Mouse (Mus musculus) midbrain, embryonic 15.5 days (tissue): ENCODE results near the gene Mt1. TPM values are rescaled to one million over a fixed set of nuclear protein-coding genes. Genes with fewer than 3 reads are reported as not detected.
"Not testable (repeated sequence)": the region's sequence is repeated elsewhere in the genome, so short reads cannot be mapped to it uniquely, and the experiment has no call there.

Experiments
- ATAC-seq: fragments of 200-750 bp; cut with Nextera tagmentation; replicated peaks from 2 replicates; pipeline ENCODE4 v1.8.0; 2017; ENCODE audit warnings: moderate TSS enrichment
- H3K27ac ChIP-seq: fragments of 300-500 bp; sonication (generic); 2 replicates; pipeline ENCODE4 v1.5.1; 2015; ENCODE audit warnings: mild to moderate bottlenecking, inconsistent platforms
- H3K27me3 ChIP-seq: fragments of 300-500 bp; sonication (generic); replicated peaks from 2 replicates; pipeline ENCODE4 v1.6.1; 2015; ENCODE audit warnings: inconsistent platforms
- H3K36me3 ChIP-seq: fragments of 300-500 bp; sonication (generic); replicated peaks from 2 replicates; pipeline ENCODE4 v1.6.1; 2015; ENCODE audit warnings: inconsistent platforms
- H3K4me1 ChIP-seq: fragments of 300-500 bp; sonication (generic); 2 replicates; pipeline ENCODE4 v1.6.1; 2015; ENCODE audit warnings: inconsistent platforms
- H3K4me2 ChIP-seq: fragments of 300-500 bp; sonication (generic); 2 replicates; pipeline ENCODE4 v1.6.1; 2015; ENCODE audit warnings: inconsistent platforms, mild to moderate bottlenecking, moderate library complexity
- H3K4me3 ChIP-seq: fragments of 300-500 bp; sonication (generic); 2 replicates; pipeline ENCODE4 v1.5.1; 2015; ENCODE audit warnings: mild to moderate bottlenecking, inconsistent platforms
- H3K9ac ChIP-seq: fragments of 300-500 bp; sonication (generic); 2 replicates; pipeline ENCODE4 v1.6.1; 2015; ENCODE audit warnings: mild to moderate bottlenecking, inconsistent platforms
- H3K9me3 ChIP-seq: fragments of 300-500 bp; sonication (generic); 2 replicates; pipeline ENCODE4 v1.6.1; 2016; ENCODE audit warnings: inconsistent platforms
- WGBS: fragments of 180-500 bp; shearing (Covaris S2); methylation state at CpG from one replicate; pipeline ENCODE4 v1.1.7; 2015; ENCODE audit warnings: mixed read lengths; 5-methylcytosine and 5-hydroxymethylcytosine counted together
- polyA plus RNA-seq: library from polyadenylated mRNA; unstranded; fragments of >200 nt; fragmentation: Nextera tagmentation; extraction: Ambion mirVana; gene quantifications from 2 replicates; pipeline ENCODE4 v1.2.1, GENCODE M21; 2015

Gene Mt1
- polyA plus RNA-seq = 61.7 and 74.3 TPM in 2 replicates

- Histone ChIP-seq H3K36me3 (no peaks in the 10 kb centered on the region), H3K9ac (no peak within 1 kb of the TSS; the same call in 1 of the 2 replicates), H3K4me3 (peak within 1 kb of the TSS; percentile 42), H3K4me2 (peak within 1 kb of the TSS; percentile 87), H3K27ac (no peak within 1 kb of the TSS), H3K4me1 (peaks cover 25% of the 10 kb centered on the region), H3K9me3 (no peaks in the 10 kb centered on the region), H3K27me3 (peaks cover 87% of the 10 kb centered on the region)
- under 1% methylated on average over 50 of the region's 50 CpGs for WGBS
- ATAC-seq = peak; percentile 76
Measured at GRCm38 (mm10) chr8:94178857-94179712, at the start of gene Mt1. TSS of gene Mt1 (plus strand) at chr8:94179082.

GRCm38 (mm10) chr8:94129133-94129789, 49.6 kb upstream of the Mt1 start:
- Histone ChIP-seq H3K9ac (no peak overlapping the region), H3K9me3 (no peaks in the 10 kb centered on the region), H3K4me1 (0 out of 2 replicates have a peak, but pooled peaks cover 5% of the 10 kb centered on the region), H3K4me3 (no peak overlapping the region), H3K4me2 (no peak overlapping the region), H3K27me3 (no peaks in the 10 kb centered on the region), H3K27ac (no peak overlapping the region), H3K36me3 (no peaks in the 10 kb centered on the region)
- ATAC-seq = no peak
- WGBS = 70% methylated on average over 6 of the region's 6 CpGs

GRCm38 (mm10) chr8:94130126-94130525, 48.8 kb upstream of the Mt1 start:
- Histone ChIP-seq H3K36me3 (no peaks in the 10 kb centered on the region), H3K9me3 (no peaks in the 10 kb centered on the region), H3K27me3 (no peaks in the 10 kb centered on the region), H3K4me3 (no peak overlapping the region), H3K4me1 (0 out of 2 replicates have a peak, but pooled peaks cover 5% of the 10 kb centered on the region), H3K27ac (no peak overlapping the region), H3K9ac (no peak overlapping the region), H3K4me2 (no peak overlapping the region)
- no peak for ATAC-seq
- WGBS = 90% methylated on average over 4 of the region's 4 CpGs

- no peak overlapping the region for H3K27ac ChIP-seq
- WGBS = 88% methylated on average over 5 of the region's 5 CpGs
- no peak overlapping the region for H3K9ac ChIP-seq
- no peak overlapping the region for H3K4me3 ChIP-seq
- H3K27me3 ChIP-seq = no peaks in the 10 kb centered on the region
- H3K4me2 ChIP-seq = no peak overlapping the region
- ATAC-seq = no peak
- no peaks in the 10 kb centered on the region for H3K9me3 ChIP-seq
- H3K4me1 ChIP-seq = 0 out of 2 replicates have a peak, but pooled peaks cover 5% of the 10 kb centered on the region
- H3K36me3 ChIP-seq = no peaks in the 10 kb centered on the region
Measured at GRCm38 (mm10) chr8:94132096-94132495, 46.8 kb upstream of the Mt1 start.

- 77% methylated on average over 3 of the region's 3 CpGs for WGBS
Measured at GRCm38 (mm10) chr8:94134601-94135000, 44.3 kb upstream of the Mt1 start.

GRCm38 (mm10) chr8:94135556-94135955, 43.3 kb upstream of the Mt1 start:
- H3K27ac ChIP-seq = no peak overlapping the region
- H3K4me1 ChIP-seq = no peaks in the 10 kb centered on the region
- 95% methylated on average over 6 of the region's 6 CpGs for WGBS
- no peaks in the 10 kb centered on the region for H3K36me3 ChIP-seq
- no peak overlapping the region for H3K4me2 ChIP-seq
- H3K27me3 ChIP-seq = no peaks in the 10 kb centered on the region
- no peak overlapping the region for H3K4me3 ChIP-seq
- no peak overlapping the region for H3K9ac ChIP-seq
- no peak for ATAC-seq
- no peaks in the 10 kb centered on the region for H3K9me3 ChIP-seq

More at GRCm38 (mm10) chr8:94134601-94135000, 44.3 kb upstream of the Mt1 start:
- not testable (repeated sequence) for H3K36me3 ChIP-seq, H3K4me2 ChIP-seq, H3K9ac ChIP-seq, H3K4me3 ChIP-seq, H3K27me3 ChIP-seq, ATAC-seq, H3K9me3 ChIP-seq, H3K4me1 ChIP-seq, H3K27ac ChIP-seq

- Histone ChIP-seq H3K4me3 (no peak overlapping the region), H3K4me1 (no peaks in the 10 kb centered on the region), H3K27ac (no peak overlapping the region), H3K9me3 (no peaks in the 10 kb centered on the region), H3K27me3 (no peaks in the 10 kb centered on the region), H3K36me3 (no peaks in the 10 kb centered on the region), H3K9ac (no peak overlapping the region), H3K4me2 (no peak overlapping the region)
- no peak for ATAC-seq
- WGBS = 78% methylated on average over 7 of the region's 7 CpGs
Measured at GRCm38 (mm10) chr8:94136192-94136591, 42.7 kb upstream of the Mt1 start.

GRCm38 (mm10) chr8:94136933-94137332, 41.9 kb upstream of the Mt1 start, which contains the start of gene Mt4:
TSS of gene Mt4 (plus strand) at chr8:94137197.
- H3K9me3 ChIP-seq = no peaks in the 10 kb centered on the region
- no peaks in the 10 kb centered on the region for H3K27me3 ChIP-seq
- H3K4me1 ChIP-seq = no peaks in the 10 kb centered on the region
- no peak within 1 kb of the TSS for H3K9ac ChIP-seq
- H3K36me3 ChIP-seq = no peaks in the 10 kb centered on the region
- 71% methylated on average over 6 of the region's 6 CpGs for WGBS
- no peak for ATAC-seq
- H3K4me3 ChIP-seq = no peak within 1 kb of the TSS
- no peak within 1 kb of the TSS for H3K27ac ChIP-seq
- H3K4me2 ChIP-seq = no peak within 1 kb of the TSS

- ATAC-seq = no peak
- H3K27me3 ChIP-seq = no peaks in the 10 kb centered on the region
- 86% methylated on average over 4 of the region's 4 CpGs for WGBS
- H3K4me1 ChIP-seq = no peaks in the 10 kb centered on the region
- no peak overlapping the region for H3K4me3 ChIP-seq
- no peak overlapping the region for H3K9ac ChIP-seq
- no peaks in the 10 kb centered on the region for H3K9me3 ChIP-seq
- H3K4me2 ChIP-seq = no peak overlapping the region
- no peaks in the 10 kb centered on the region for H3K36me3 ChIP-seq
- no peak overlapping the region for H3K27ac ChIP-seq
Measured at GRCm38 (mm10) chr8:94140266-94140795, 38.6 kb upstream of the Mt1 start.

GRCm38 (mm10) chr8:94148236-94148635, 30.6 kb upstream of the Mt1 start:
- no peaks in the 10 kb centered on the region for H3K36me3 ChIP-seq
- WGBS = 25% methylated on average over 5 of the region's 5 CpGs
- no peak for ATAC-seq
- H3K27me3 ChIP-seq = no peaks in the 10 kb centered on the region
- H3K9me3 ChIP-seq = no peaks in the 10 kb centered on the region
- H3K4me2 ChIP-seq = no peak overlapping the region
- H3K4me1 ChIP-seq = peaks cover 13% of the 10 kb centered on the region
- no peak overlapping the region for H3K27ac ChIP-seq
- no peak overlapping the region for H3K9ac ChIP-seq
- H3K4me3 ChIP-seq = no peak overlapping the region

GRCm38 (mm10) chr8:94150925-94151324, 28.0 kb upstream of the Mt1 start:
- H3K4me2 ChIP-seq = no peak overlapping the region
- ATAC-seq = no peak
- H3K36me3 ChIP-seq = no peaks in the 10 kb centered on the region
- no peak overlapping the region for H3K4me3 ChIP-seq
- 82% methylated on average over 5 of the region's 5 CpGs for WGBS
- H3K9ac ChIP-seq = no peak overlapping the region
- H3K4me1 ChIP-seq = peaks cover 23% of the 10 kb centered on the region
- H3K27me3 ChIP-seq = no peaks in the 10 kb centered on the region
- no peak overlapping the region for H3K27ac ChIP-seq
- no peaks in the 10 kb centered on the region for H3K9me3 ChIP-seq

GRCm38 (mm10) chr8:94152513-94153300, 26.2 kb upstream of the Mt1 start, which contains the start of gene Mt3:
TSS of gene Mt3 (plus strand) at chr8:94152607.
- Histone ChIP-seq H3K4me1 (peaks cover 23% of the 10 kb centered on the region), H3K9ac (peak within 1 kb of the TSS; percentile 52), H3K27me3 (no peaks in the 10 kb centered on the region), H3K4me2 (peak within 1 kb of the TSS; percentile 94), H3K27ac (peak within 1 kb of the TSS; percentile 71), H3K36me3 (no peaks in the 10 kb centered on the region), H3K4me3 (peak within 1 kb of the TSS; percentile 50), H3K9me3 (no peaks in the 10 kb centered on the region)
- peak; percentile 87 for ATAC-seq
- WGBS = 3% methylated on average over 29 of the region's 29 CpGs
